Mouse (Mus musculus): ENCODE data around the gene Yipf7. TPM values are rescaled to one million over a fixed set of nuclear protein-coding genes. Genes with fewer than 3 reads are reported as not detected.

Yipf7 gene
- polyA plus RNA-seq, 1 experiment from 2014 or later = not detected

GRCm38 (mm10) chr5:69489046-69489445 lies 53.4 kb downstream of the Yipf7 start:
- Histone ChIP-seq H3K27me3 (replicated peaks) (no peaks in the 10 kb centered on the region), H3K36me3 (no peaks in the 10 kb centered on the region), H3K4me1 (no peaks in the 10 kb centered on the region), H3K9ac (no peak overlapping the region), H3K4me2 (no peak overlapping the region), H3K27ac (no peak overlapping the region), H3K9me3 (replicated peaks) (no peaks in the 10 kb centered on the region), H3K4me3 (no peak overlapping the region)
- ATAC-seq = no peak

GRCm38 (mm10) chr5:69467520-69467919 lies 74.9 kb downstream of the Yipf7 start:
- Histone ChIP-seq H3K9me3 (replicated peaks) (no peaks in the 10 kb centered on the region), H3K4me1 (no peaks in the 10 kb centered on the region), H3K9ac (no peak overlapping the region), H3K4me2 (no peak overlapping the region), H3K36me3 (no peaks in the 10 kb centered on the region), H3K27me3 (replicated peaks) (no peaks in the 10 kb centered on the region), H3K4me3 (no peak overlapping the region), H3K27ac (no peak overlapping the region)
- 70% methylated on average over 1 of the region's 1 CpGs for WGBS (ENCODE audit: insufficient replicate concordance)
- no peak for ATAC-seq

Other genes starting within 250 kb of the Yipf7 start
- 0.11 and 0.16 TPM in 2 replicates for gene Kctd8, start 201.0 kb downstream of the Yipf7 start, polyA plus RNA-seq (2016; fragmentation: Nextera tagmentation; extraction: Ambion mirVana)
- 24.4 and 24.8 TPM in 2 replicates for gene Guf1, start 14.3 kb upstream of the Yipf7 start, polyA plus RNA-seq (2016; fragmentation: Nextera tagmentation; extraction: Ambion mirVana)
- 9.6 and 10.5 TPM in 2 replicates for gene Gnpda2, start 49.7 kb upstream of the Yipf7 start, polyA plus RNA-seq (2016; fragmentation: Nextera tagmentation; extraction: Ambion mirVana)